Mouse (Mus musculus) ovary, postnatal 10 days (tissue): ENCODE results near the gene Gm20458.
A peak's percentile ranks its signal among the peaks of the same experiment; 100 is the strongest.

ENCODE experiments used
- DNase-seq: peaks from one replicate; pipeline ENCODE4 v3.0.0; 2022; ENCODE audit warnings: low spot score

The Gm20458 gene

GRCm38 (mm10) chr2:164453047-164453757, 7.6 kb upstream of the Gm20458 start:
- no peak for DNase-seq

- no peak for DNase-seq
Observed at GRCm38 (mm10) chr2:164453887-164454500, 6.8 kb upstream of the Gm20458 start.

- DNase-seq = no peak
Observed at GRCm38 (mm10) chr2:164454846-164455245, 5.9 kb upstream of the Gm20458 start.

- no peak for DNase-seq
Observed at GRCm38 (mm10) chr2:164455421-164456190, 5.2 kb upstream of the Gm20458 start.

- DNase-seq = no peak
Observed at GRCm38 (mm10) chr2:164456413-164456812, 4.4 kb upstream of the Gm20458 start.

GRCm38 (mm10) chr2:164456864-164457300, 3.9 kb upstream of the Gm20458 start, which contains the start of gene Sys1:
Sys1 (plus strand) TSS chr2:164456964.
- DNase-seq = no peak

- DNase-seq = no peak
Observed at GRCm38 (mm10) chr2:164457942-164458341, 2.8 kb upstream of the Gm20458 start.

GRCm38 (mm10) chr2:164458535-164458934, 2.2 kb upstream of the Gm20458 start:
- DNase-seq = no peak

GRCm38 (mm10) chr2:164465161-164465560, 4.4 kb downstream of the Gm20458 start:
- DNase-seq = no peak

- no peak for DNase-seq
Observed at GRCm38 (mm10) chr2:164466787-164467186, 6.0 kb downstream of the Gm20458 start.

- no peak for DNase-seq
Observed at GRCm38 (mm10) chr2:164470254-164470653, 9.5 kb downstream of the Gm20458 start.

GRCm38 (mm10) chr2:164473624-164474023, 12.9 kb downstream of the Gm20458 start, which contains the start of gene Trp53tg5:
Trp53tg5 (minus strand) TSS chr2:164473724.
- no peak for DNase-seq

- no peak for DNase-seq
Observed at GRCm38 (mm10) chr2:164485681-164486257, 25.0 kb downstream of the Gm20458 start, which contains the start of gene Dbndd2. Dbndd2 (plus strand) TSS chr2:164486106.

GRCm38 (mm10) chr2:164486258-164487114, 25.7 kb downstream of the Gm20458 start:
- no peak for DNase-seq

- no peak for DNase-seq
Observed at GRCm38 (mm10) chr2:164487115-164487527, 26.4 kb downstream of the Gm20458 start.

GRCm38 (mm10) chr2:164487812-164488211, 27.0 kb downstream of the Gm20458 start:
- DNase-seq = no peak

GRCm38 (mm10) chr2:164494126-164494525, 33.4 kb downstream of the Gm20458 start:
- no peak for DNase-seq

GRCm38 (mm10) chr2:164496331-164496730, 35.6 kb downstream of the Gm20458 start:
- no peak for DNase-seq

GRCm38 (mm10) chr2:164496847-164497690, 36.3 kb downstream of the Gm20458 start, which contains the start of gene Pigt:
Pigt (plus strand) TSS chr2:164497520.
- peak; percentile 77 for DNase-seq

GRCm38 (mm10) chr2:164497691-164498268, 37.0 kb downstream of the Gm20458 start:
- no peak for DNase-seq
